Mouse (Mus musculus) forebrain, embryonic 14.5 days (tissue): ENCODE measurements at regions not wholly inside any gene's neighbourhood (a gene's known extent, or its start where the extent isn't known, plus 50 kb on each side); places are given as distances from the start of the nearest gene placed in this dataset.

Experiments
- ATAC-seq: fragments of 200-750 bp; cut with Nextera tagmentation; 2 replicates; pipeline ENCODE4 v1.8.0; 2017; ENCODE audit warnings: mild to moderate bottlenecking, moderate library complexity
- DNase-seq: peaks from one replicate; pipeline ENCODE4 v3.0.0-alpha.2; 2015; ENCODE audit warnings: low spot score
- H3K27ac ChIP-seq: fragments of 300-500 bp; sonication (generic); 2 replicates; pipeline ENCODE4 v1.5.1; 2014; ENCODE audit warnings: low read depth, mild to moderate bottlenecking, control low read depth, low read length, moderate library complexity
- H3K27me3 ChIP-seq: fragments of 300-500 bp; sonication (generic); replicated peaks from 2 replicates; pipeline ENCODE4 v1.6.1; 2014; ENCODE audit warnings: low read length, control low read depth, mixed read lengths; ENCODE audit not compliant: control insufficient read depth, insufficient read depth
- H3K36me3 ChIP-seq: fragments of 300-500 bp; sonication (generic); 2 replicates; pipeline ENCODE4 v1.6.1; 2014; ENCODE audit warnings: low read length, control low read depth; ENCODE audit not compliant: control insufficient read depth, insufficient read depth
- H3K4me1 ChIP-seq: fragments of 300-500 bp; sonication (generic); 2 replicates; pipeline ENCODE4 v1.6.1; 2014; ENCODE audit warnings: antibody characterized with exemption, low read length, control low read depth; ENCODE audit not compliant: control insufficient read depth, insufficient read depth
- H3K4me2 ChIP-seq: fragments of 300-500 bp; sonication (generic); 2 replicates; pipeline ENCODE4 v1.6.1; 2014; ENCODE audit warnings: mild to moderate bottlenecking, control low read depth, low read length
- H3K4me3 ChIP-seq: fragments of 300-500 bp; sonication (generic); 2 replicates; pipeline ENCODE4 v1.5.1; 2014; ENCODE audit warnings: low read depth, low read length, control low read depth
- H3K9ac ChIP-seq: fragments of 300-500 bp; sonication (generic); 2 replicates; pipeline ENCODE4 v1.6.1; 2014; ENCODE audit warnings: mild to moderate bottlenecking, low read length, control low read depth, moderate library complexity
- H3K9me3 ChIP-seq: fragments of 300-500 bp; sonication (generic); replicated peaks from 2 replicates; pipeline ENCODE4 v1.6.1; 2016; ENCODE audit warnings: low read length, control low read depth, mixed read lengths; ENCODE audit not compliant: control insufficient read depth
- WGBS: fragments of 180-500 bp; shearing (Covaris S2); extraction: QIAGEN DNeasy Blood & Tissue Kit; methylation state at CpG from one replicate; pipeline ENCODE4 v1.1.7; 2014; 5-methylcytosine and 5-hydroxymethylcytosine counted together

DNA sequence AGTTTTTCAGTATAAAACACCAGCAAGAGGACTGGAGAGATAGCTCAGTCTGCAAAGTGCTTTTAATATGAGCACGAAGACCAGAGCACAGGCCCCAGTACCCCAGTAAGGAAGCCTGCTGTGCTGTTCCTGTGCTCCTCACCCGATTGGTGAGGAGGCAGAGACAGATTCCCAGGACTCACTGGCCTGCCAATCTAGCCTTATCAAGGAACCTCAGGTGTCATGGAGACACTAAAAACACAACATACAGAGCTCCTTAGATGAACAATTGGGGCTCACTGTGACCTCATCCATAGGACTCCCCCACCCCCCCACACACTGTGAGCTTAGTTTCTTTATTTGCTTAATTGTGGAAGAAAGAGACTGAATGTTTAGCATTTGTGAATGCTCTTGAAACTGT, 355.4 kb upstream of the Marcks start:
- ATAC-seq (peak; percentile 70), DNase-seq (peak; percentile 16)
- 21% methylated on average over 2 of the region's 2 CpGs for WGBS
- Histone ChIP-seq H3K9ac (no peak overlapping the region), H3K4me3 (no peak overlapping the region), H3K9me3 (no peaks in the 10 kb centered on the region), H3K36me3 (no peaks in the 10 kb centered on the region), H3K4me1 (no peaks in the 10 kb centered on the region), H3K27ac (no peak overlapping the region), H3K27me3 (no peaks in the 10 kb centered on the region), H3K4me2 (no peak overlapping the region)

DNA sequence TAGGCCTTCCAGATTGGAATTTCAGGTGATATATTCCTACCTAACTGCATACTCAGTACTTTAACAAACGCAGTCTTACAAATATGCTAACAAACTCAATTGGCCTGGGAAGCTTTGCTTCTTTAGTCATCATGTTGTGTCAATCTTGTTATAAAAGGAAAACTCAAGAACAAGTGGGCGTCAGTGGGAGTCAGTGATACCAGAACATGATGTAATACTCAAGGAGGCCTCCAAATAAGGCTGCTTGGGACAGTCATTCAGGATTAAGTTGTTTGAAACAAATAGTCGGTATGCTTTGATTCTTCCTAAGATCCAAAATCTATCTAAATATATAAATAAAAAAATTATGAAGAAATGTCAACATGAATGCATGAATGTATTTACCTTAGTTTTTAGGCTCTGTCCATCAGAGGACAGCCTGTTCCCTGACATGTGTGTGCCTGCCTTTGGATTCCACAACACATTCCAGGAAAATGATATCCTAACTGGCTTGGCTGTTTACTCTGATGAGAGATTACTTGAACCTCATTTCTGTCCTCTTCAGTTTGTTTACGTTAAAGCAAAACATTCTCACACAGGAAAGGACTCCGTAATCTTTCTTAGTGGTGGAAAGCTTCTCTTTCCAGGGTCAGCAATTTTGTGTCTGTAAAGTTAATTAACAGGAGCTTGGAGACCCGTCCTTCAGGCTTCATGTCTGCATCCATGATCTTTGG, 345.7 kb upstream of the Marcks start:
- ATAC-seq (no peak), DNase-seq (no peak)
- peaks cover 5% of the 10 kb centered on the region; the same call in 1 of the 2 replicates for H3K4me1 ChIP-seq
- H3K9ac ChIP-seq, result no peak overlapping the region
- no peak overlapping the region for H3K4me2 ChIP-seq
- no peak overlapping the region for H3K4me3 ChIP-seq
- H3K36me3 ChIP-seq, result no peaks in the 10 kb centered on the region
- H3K9me3 ChIP-seq, result no peaks in the 10 kb centered on the region
- no peaks in the 10 kb centered on the region for H3K27me3 ChIP-seq
- H3K27ac ChIP-seq, result no peak overlapping the region
- WGBS, result 82% methylated on average over 6 of the region's 6 CpGs

DNA sequence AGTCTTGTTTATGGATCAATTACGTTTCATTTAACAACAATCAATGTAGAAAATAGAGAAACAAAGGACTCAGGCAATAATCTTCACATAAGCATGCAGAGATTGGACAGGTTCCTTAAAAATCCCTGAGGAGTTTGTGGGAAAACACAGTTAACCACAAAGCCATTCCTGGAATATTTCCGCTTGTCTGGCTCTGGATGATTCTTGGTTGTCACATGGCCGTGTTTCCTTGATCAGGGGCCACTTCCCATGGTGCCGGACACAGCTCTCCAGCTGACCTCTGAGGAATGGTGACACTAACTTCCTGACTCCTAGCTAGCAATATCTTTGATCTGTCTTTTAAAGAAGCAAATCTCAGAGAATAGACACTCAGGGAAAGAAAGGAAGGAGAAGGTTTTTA, 344.8 kb upstream of the Marcks start:
- ATAC-seq (no peak), DNase-seq (peak; percentile 21)
- Histone ChIP-seq H3K4me1 (peaks cover 5% of the 10 kb centered on the region; the same call in 1 of the 2 replicates), H3K4me3 (no peak overlapping the region), H3K27ac (no peak overlapping the region), H3K9me3 (no peaks in the 10 kb centered on the region), H3K36me3 (no peaks in the 10 kb centered on the region), H3K27me3 (no peaks in the 10 kb centered on the region), H3K9ac (no peak overlapping the region), H3K4me2 (no peak overlapping the region)
- 48% methylated on average over 4 of the region's 4 CpGs for WGBS

GRCm38 (mm10) chr10:37481879-37482278, 343.2 kb upstream of the Marcks start:
- Histone ChIP-seq H3K4me1 (peaks cover 5% of the 10 kb centered on the region; the same call in 1 of the 2 replicates), H3K4me2 (no peak overlapping the region), H3K4me3 (no peak overlapping the region), H3K27me3 (no peaks in the 10 kb centered on the region), H3K36me3 (no peaks in the 10 kb centered on the region), H3K27ac (no peak overlapping the region), H3K9ac (no peak overlapping the region), H3K9me3 (no peaks in the 10 kb centered on the region)
- DNase-seq (no peak), ATAC-seq (no peak)
- WGBS, result 76% methylated on average over 1 of the region's 1 CpGs

DNA sequence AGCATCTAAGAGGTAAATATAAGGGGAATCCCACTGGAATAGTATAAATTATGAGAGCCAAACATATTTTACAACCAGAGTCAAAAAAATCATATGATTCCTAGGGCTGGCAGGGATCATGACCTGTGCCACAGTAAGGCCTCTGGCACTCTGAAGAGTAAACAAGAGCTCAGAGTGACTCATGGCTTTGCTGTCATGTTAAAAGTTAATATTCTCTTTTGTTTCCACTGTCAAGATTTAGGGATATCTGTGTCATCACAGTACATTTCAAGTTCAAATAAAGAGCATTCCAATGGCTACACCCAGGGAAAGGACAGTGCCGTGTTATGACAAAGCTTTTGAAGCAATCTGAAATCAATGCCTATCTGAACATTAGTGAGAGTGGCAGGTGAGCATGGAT, 341.6 kb upstream of the Marcks start:
- H3K27me3 ChIP-seq, result no peaks in the 10 kb centered on the region

DNA sequence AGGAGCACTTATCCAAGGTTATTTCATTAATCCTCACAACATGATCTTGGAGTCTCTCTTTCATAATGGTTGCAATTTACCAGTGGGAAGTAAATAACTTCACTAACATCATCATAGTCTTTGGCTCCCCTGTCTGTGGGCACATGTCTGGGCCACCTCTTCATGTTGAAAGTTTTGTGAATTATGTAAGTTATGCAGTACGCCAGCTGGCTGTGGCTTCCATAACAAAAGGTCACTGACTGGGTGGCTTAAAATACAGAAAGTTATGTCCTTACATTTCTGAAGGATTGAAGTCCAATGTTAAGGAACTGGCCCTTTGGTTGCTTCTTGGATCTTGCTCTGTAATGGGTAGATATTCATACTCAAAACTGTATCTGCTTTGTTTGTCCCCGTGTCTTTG, 339.4 kb upstream of the Marcks start:
- no peak overlapping the region for H3K4me3 ChIP-seq
- WGBS, result 89% methylated on average over 2 of the region's 2 CpGs
- H3K27me3 ChIP-seq, result no peaks in the 10 kb centered on the region
- no peaks in the 10 kb centered on the region for H3K9me3 ChIP-seq
- no peak for ATAC-seq
- H3K4me1 ChIP-seq, result peaks cover 3% of the 10 kb centered on the region; the same call in 1 of the 2 replicates
- no peak for DNase-seq
- H3K4me2 ChIP-seq, result no peak overlapping the region
- no peaks in the 10 kb centered on the region for H3K36me3 ChIP-seq
- no peak overlapping the region for H3K27ac ChIP-seq
- H3K9ac ChIP-seq, result no peak overlapping the region

More for the DNA sequence above, 341.6 kb upstream of the Marcks start:
- ATAC-seq, result no peak
- H3K4me2 ChIP-seq, result no peak overlapping the region
- no peaks in the 10 kb centered on the region for H3K9me3 ChIP-seq
- WGBS, result 93% methylated on average over 1 of the region's 1 CpGs
- no peak overlapping the region for H3K9ac ChIP-seq
- no peaks in the 10 kb centered on the region for H3K36me3 ChIP-seq
- no peak overlapping the region for H3K4me3 ChIP-seq
- H3K27ac ChIP-seq, result no peak overlapping the region
- peaks cover 5% of the 10 kb centered on the region; the same call in 1 of the 2 replicates for H3K4me1 ChIP-seq
- no peak for DNase-seq

- WGBS, result 91% methylated on average over 5 of the region's 5 CpGs
These were observed 334.4 kb upstream of the Marcks start for GRCm38 (mm10) chr10:37473086-37473485.

GRCm38 (mm10) chr10:37457384-37457783, 318.7 kb upstream of the Marcks start:
- ATAC-seq, result no peak
- Histone ChIP-seq H3K4me1 (no peaks in the 10 kb centered on the region), H3K4me3 (no peak overlapping the region), H3K9me3 (no peaks in the 10 kb centered on the region), H3K36me3 (no peaks in the 10 kb centered on the region), H3K9ac (no peak overlapping the region), H3K27ac (no peak overlapping the region), H3K27me3 (no peaks in the 10 kb centered on the region), H3K4me2 (no peak overlapping the region)
- DNase-seq, result no peak
- WGBS, result 42% methylated on average over 2 of the region's 2 CpGs

More at GRCm38 (mm10) chr10:37473086-37473485, 334.4 kb upstream of the Marcks start:
- Histone ChIP-seq H3K4me3 (no peak overlapping the region), H3K36me3 (no peaks in the 10 kb centered on the region), H3K4me1 (no peaks in the 10 kb centered on the region), H3K9ac (no peak overlapping the region), H3K9me3 (no peaks in the 10 kb centered on the region), H3K27ac (no peak overlapping the region), H3K4me2 (no peak overlapping the region), H3K27me3 (no peaks in the 10 kb centered on the region)
- ATAC-seq (no peak), DNase-seq (no peak)

DNA sequence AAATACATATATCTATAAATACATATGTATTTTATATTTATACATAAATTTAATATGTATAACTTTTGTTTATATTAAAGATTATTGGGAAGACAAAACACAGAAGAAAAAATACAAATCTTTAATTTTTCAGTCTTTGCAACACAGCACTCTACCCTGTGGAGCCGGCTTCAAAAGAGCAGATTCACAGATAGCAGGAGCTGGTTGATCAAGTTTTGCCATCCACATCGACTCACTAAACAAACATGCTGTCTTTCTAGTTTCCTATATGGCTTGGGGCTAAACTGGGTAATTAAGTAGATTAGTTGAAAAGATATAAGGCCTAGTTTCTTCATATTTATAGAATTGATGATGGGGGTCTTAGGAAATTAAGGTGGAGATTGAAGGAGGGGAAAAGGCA, 311.2 kb upstream of the Marcks start:
- no peak for ATAC-seq
- no peaks in the 10 kb centered on the region for H3K27me3 ChIP-seq
- WGBS, result 88% methylated on average over 2 of the region's 2 CpGs

More for the DNA sequence above, 311.2 kb upstream of the Marcks start:
- H3K27ac ChIP-seq, result no peak overlapping the region
- H3K36me3 ChIP-seq, result no peaks in the 10 kb centered on the region
- no peaks in the 10 kb centered on the region for H3K9me3 ChIP-seq
- DNase-seq, result no peak
- H3K9ac ChIP-seq, result no peak overlapping the region
- no peak overlapping the region for H3K4me3 ChIP-seq
- H3K4me1 ChIP-seq, result no peaks in the 10 kb centered on the region
- H3K4me2 ChIP-seq, result no peak overlapping the region
